Mouse (Mus musculus): ENCODE data around the gene Mrpl33. TPM values are rescaled to one million over a fixed set of nuclear protein-coding genes. Genes with fewer than 3 reads are reported as not detected.
A peak's percentile ranks its signal among the peaks of the same experiment; 100 is the strongest.

Gene Mrpl33
- polyA plus RNA-seq, 1 experiment: 464 TPM

DNA sequence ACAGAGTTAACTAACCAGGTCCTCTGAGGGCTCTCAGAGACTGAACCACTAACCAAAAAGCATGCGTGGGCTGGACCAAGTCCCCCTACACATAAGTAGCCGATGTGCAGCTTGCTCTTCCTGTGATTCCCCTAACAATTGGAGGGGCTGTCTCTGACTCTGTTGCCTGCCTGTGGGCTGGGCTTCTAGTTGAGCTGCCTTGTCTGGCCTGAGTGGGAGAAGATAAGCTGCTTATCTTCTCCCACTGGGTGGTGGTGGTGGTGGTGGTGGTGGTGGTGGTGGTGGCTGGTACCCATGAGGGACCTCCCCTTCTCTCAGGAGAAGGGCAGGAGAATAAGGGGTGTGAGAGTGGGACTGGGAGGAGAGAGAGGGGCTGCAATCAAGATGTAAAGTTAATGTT lies 89.3 kb downstream of the Mrpl33 start:
- Histone ChIP-seq H3K4me3 (ENCODE audit: insufficient read depth, low read depth, low read length) (no peak overlapping the region), H3K4me1 (ENCODE audit: control insufficient read depth, insufficient read depth, insufficient read length, low read length) (no peaks in the 10 kb centered on the region), H3K27ac (replicated peaks; ENCODE audit: low read depth, low read length) (no peak overlapping the region)

DNA sequence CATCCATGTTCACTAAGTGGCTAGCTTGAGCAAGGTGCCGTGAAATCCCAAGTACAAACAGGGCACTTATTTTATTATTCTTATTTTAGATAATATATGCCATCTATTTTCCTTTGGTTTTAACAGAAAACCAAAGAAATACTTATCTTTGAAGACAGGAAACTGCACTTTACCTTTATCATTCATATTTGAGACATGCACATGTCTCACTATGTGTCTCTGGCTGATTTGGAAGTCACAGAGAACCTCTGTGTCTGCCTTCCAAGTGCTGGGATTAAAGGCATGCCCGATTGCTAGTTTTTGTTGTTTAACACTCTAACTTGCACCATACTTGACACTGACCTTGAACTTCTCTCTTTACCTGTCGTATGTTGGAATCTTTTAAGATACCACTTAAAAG lies 91.2 kb downstream of the Mrpl33 start:
- no peak overlapping the region for H3K4me3 ChIP-seq (ENCODE audit: insufficient read depth, low read depth, low read length)
- no peaks in the 10 kb centered on the region for H3K4me1 ChIP-seq (ENCODE audit: control insufficient read depth, insufficient read depth, insufficient read length, low read length)
- H3K27ac ChIP-seq (replicated peaks; ENCODE audit: low read depth, low read length): no peak overlapping the region

DNA sequence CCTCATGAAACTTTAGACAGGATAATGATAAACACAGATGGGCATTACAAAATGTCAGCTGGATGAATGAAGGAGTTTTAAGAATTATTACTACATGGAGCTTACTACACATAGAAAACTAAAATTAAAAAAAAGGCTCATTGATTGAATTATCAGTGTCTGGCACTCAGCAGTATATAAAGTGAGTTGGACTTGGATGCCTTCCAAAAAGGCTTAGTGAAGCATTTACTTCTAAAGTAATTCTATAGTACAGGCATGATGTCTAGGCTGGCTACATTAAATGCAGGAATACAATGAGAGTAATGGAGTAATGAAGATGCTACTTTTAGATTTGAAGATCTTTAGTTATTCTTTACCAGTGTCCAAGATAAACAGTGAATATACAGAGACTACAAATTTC lies 96.5 kb downstream of the Mrpl33 start:
- Histone ChIP-seq H3K27ac (replicated peaks; ENCODE audit: low read depth, low read length) (no peak overlapping the region), H3K4me1 (ENCODE audit: control insufficient read depth, insufficient read depth, insufficient read length, low read length) (no peaks in the 10 kb centered on the region), H3K4me3 (ENCODE audit: insufficient read depth, low read depth, low read length) (no peak overlapping the region)

DNA sequence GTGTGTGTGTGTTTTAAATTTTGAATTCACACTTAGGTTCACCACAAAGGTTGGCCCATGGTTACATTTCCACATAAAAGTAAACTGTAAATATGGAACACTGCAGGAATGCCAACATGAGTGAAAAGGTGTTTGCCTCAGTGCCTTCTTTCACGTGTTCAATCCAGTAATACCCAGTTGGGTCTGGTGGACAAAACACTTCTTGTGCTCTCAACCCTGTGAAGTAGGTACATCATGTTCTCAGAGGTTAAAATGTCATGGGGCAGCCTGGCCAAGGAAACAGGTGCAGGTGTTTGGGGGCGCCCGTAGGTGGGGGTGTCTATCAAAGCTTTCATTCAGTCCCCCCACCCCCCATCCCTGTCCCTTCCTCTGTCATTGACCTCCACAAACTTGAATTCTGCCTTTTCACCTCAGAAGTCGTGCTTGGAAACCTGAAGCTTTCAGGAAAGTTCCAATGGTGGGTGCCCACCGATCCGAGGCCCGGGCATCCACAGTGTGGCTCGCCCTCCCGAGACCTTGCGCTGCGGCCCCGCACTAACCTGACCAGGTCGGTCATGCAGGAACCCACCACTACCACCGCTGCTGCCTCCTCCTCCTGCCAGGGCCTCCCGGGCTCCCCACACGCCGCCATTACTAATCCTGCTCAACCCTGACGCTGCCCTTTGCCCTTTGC lies 100.4 kb downstream of the Mrpl33 start, which contains the start of gene Rbks:
Gene Rbks, minus strand, starts transcription at position 657 of the 673 bp plus-strand sequence.
- no peaks in the 10 kb centered on the region for H3K4me1 ChIP-seq (ENCODE audit: control insufficient read depth, insufficient read depth, insufficient read length, low read length)
- H3K27ac ChIP-seq (replicated peaks; ENCODE audit: low read depth, low read length): peak within 1 kb of the TSS; percentile 99
- peak within 1 kb of the TSS; percentile 95 for H3K4me3 ChIP-seq (ENCODE audit: insufficient read depth, low read depth, low read length)

DNA sequence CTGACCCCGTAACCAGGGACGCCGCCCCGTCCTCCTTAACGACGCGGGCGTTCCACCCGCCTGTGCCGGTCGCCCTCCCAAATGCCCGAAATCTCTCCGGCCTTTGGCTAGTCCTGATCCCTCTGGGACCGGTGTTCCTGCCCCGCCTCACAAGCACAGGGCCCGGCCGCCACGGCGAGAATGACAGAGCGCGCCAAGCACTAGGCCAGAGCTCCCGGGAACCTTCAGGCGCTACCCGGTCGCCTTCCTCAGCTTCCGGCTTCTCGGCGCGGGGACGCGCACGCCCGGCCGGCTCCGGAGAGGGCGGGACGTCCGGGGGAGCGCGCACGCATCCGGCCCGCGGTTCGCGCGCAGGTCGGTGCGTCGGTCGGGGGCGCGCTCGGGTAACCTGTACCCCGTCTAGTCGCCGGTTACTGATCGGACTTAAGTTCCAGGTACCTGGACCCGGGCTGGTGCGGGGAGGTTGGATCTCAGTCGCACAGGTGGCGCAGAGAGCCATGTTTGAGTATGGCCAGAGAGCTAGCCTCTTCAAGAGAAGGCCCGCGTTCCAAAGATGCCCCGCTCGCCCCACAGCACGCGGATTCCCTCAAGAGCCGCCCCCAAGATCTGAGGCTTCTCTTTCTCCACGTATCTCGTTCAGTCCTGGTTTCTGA lies 101.0 kb downstream of the Mrpl33 start, which contains the start of gene Babam2:
Gene Babam2, plus strand, starts transcription at position 41 of the 653 bp plus-strand sequence.
- peak within 1 kb of the TSS; percentile 99 for H3K27ac ChIP-seq (replicated peaks; ENCODE audit: low read depth, low read length)

DNA sequence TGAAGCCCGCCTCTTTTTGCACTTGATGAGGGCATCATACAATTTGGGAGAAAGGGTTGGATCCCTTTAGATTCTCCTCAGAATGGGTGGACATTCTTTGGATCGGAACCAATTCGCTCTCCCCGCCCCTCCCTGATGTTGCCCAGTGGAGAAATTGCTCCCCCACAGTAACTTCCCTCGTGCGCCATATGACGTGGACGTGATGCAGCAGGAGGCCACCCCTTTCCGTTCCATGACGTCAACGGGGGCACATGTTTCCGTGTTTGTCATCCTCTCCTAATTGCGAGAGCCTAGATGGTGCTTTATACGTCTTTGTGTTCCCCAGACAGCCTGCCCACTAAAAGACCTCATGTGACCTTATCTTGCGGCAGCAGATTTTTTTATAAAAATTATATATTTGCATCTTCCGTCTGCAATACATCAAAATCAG lies 101.6 kb downstream of the Mrpl33 start:
- peak overlapping the region; percentile 99 for H3K27ac ChIP-seq (replicated peaks; ENCODE audit: low read depth, low read length)
- no peaks in the 10 kb centered on the region for H3K4me1 ChIP-seq (ENCODE audit: control insufficient read depth, insufficient read depth, insufficient read length, low read length)
- H3K4me3 ChIP-seq (ENCODE audit: insufficient read depth, low read depth, low read length): peak overlapping the region; percentile 95

More for the DNA sequence above, 101.0 kb downstream of the Mrpl33 start, which contains the start of gene Babam2:
- Histone ChIP-seq H3K4me1 (ENCODE audit: control insufficient read depth, insufficient read depth, insufficient read length, low read length) (no peaks in the 10 kb centered on the region), H3K4me3 (ENCODE audit: insufficient read depth, low read depth, low read length) (peak within 1 kb of the TSS; percentile 95)

DNA sequence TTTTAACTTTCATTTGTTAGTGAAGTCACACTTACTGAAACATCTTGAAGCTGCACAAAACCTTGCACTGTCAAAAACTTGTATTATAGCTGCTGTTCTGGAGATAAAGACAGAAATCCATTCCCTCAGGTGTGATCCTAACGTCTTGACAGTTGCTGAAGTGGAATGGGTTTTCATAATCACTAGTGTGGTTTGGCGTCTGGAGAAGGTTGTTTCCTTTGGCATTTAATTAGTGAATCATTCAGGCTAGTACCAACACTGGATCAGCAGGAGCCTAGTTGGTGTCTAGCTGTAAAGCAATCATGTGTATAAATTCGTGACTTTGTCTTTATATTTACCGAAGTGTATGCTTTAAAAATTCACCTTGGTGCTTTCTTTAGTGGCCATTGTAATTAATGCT lies 102.2 kb downstream of the Mrpl33 start:
- Histone ChIP-seq H3K4me3 (ENCODE audit: insufficient read depth, low read depth, low read length) (no peak overlapping the region), H3K27ac (replicated peaks; ENCODE audit: low read depth, low read length) (peak overlapping the region; percentile 81), H3K4me1 (ENCODE audit: control insufficient read depth, insufficient read depth, insufficient read length, low read length) (no peaks in the 10 kb centered on the region)

DNA sequence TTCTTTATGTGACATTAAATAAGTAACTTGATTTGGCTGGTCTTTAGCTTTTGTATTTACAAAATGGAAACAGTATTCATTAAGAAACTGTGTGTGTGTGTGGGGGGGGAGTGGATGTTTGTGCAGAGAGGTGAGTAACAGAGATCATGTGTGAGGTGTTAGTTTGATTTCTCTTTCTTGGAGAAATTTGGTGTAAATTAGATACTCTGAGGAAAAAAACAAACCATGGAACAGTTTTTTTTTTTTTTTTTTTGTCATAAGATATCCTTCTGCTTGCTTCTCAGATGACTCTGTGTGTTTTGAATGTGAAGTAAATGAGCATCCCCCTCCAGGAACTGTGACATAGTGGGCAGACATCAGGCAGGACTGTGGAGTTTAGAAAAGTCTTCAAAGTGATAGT lies 102.7 kb downstream of the Mrpl33 start:
- no peaks in the 10 kb centered on the region for H3K4me1 ChIP-seq (ENCODE audit: control insufficient read depth, insufficient read depth, insufficient read length, low read length)
- no peak overlapping the region for H3K27ac ChIP-seq (replicated peaks; ENCODE audit: low read depth, low read length)
- no peak overlapping the region for H3K4me3 ChIP-seq (ENCODE audit: insufficient read depth, low read depth, low read length)

DNA sequence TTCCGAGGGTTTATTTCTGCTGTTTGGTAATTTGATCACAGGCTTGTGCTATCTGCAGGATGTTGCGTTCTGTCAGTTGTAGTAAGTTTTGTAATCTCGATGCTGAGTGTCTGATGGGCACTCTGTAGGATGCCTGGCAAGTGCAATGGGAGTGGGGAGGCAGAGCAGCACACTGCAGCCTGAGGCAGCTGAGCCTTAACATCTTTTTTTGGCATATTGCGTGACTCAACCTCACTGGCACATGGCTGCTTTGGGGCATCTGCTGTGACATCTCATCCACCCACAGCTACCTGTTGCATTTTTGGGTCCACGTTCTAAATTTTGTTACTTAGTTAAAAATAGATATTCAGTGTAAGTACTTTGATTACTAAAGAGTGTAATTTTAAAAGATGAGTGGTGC lies 108.2 kb downstream of the Mrpl33 start:
- Histone ChIP-seq H3K27ac (replicated peaks; ENCODE audit: low read depth, low read length) (no peak overlapping the region), H3K4me1 (ENCODE audit: control insufficient read depth, insufficient read depth, insufficient read length, low read length) (no peaks in the 10 kb centered on the region), H3K4me3 (ENCODE audit: insufficient read depth, low read depth, low read length) (no peak overlapping the region)

DNA sequence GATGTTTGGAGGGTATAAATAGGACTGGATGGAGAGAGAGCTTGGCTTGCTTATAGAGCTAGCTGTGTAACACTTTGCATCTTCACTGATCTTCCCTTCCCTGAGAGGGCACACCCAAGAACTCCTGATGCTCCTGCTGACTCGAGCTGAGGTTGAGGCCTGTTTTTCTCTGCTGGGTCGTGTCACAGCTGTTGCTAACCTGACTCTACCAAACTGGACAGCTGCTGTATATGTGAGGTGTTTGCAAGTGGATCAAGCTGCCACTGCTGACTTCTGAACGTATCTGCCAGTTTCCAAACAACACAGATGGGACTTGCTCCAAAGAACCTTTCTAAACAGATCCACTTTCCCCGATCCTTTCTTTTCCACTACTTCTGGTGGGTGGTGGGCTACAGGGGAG lies 110.1 kb downstream of the Mrpl33 start:
- Histone ChIP-seq H3K27ac (replicated peaks; ENCODE audit: low read depth, low read length) (no peak overlapping the region), H3K4me3 (ENCODE audit: insufficient read depth, low read depth, low read length) (no peak overlapping the region), H3K4me1 (ENCODE audit: control insufficient read depth, insufficient read depth, insufficient read length, low read length) (no peaks in the 10 kb centered on the region)

DNA sequence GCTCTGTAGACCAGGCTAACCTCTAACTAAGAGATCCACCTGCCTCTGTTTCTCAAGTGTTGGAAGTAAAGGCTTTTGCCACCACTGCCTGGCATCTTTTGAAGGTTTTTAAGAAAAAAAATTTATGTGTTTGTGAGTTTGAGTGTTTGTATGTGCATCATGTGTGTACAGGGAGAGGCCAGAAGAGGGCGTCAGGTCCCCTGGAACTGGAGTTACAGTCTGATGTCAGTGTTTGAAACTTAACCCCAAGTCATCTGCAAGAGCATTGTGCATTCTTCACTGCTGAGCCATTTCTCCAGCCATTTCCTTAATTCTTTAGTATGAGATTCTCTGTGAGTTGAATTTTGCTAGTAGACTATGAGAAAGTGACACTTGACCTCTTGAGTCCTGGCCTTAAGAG lies 112.7 kb downstream of the Mrpl33 start:
- H3K4me1 ChIP-seq (ENCODE audit: control insufficient read depth, insufficient read depth, insufficient read length, low read length): 0 out of 2 replicates have a peak, but pooled peaks cover 3% of the 10 kb centered on the region
- H3K27ac ChIP-seq (replicated peaks; ENCODE audit: low read depth, low read length): no peak overlapping the region

DNA sequence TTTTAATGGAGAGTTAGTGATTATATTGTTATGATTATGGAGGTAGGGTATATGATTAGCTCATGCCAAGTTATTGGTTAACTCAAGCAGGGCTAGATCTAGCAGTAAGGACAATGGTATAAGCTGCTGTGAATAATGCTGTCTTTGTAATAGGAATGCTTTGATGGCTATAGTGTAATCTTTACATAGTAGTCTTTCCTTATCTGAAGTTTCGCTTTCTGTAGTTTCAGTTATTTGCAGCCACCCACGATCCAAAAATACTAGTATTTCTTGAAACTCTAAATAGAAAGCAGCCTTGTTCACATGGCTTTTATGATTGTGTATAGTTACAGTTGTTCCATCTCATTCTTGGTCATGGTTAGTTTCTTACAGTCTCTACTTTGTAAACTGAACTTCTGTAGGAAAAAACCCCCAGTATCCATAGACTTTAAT lies 116.6 kb downstream of the Mrpl33 start:
- Histone ChIP-seq H3K4me1 (ENCODE audit: control insufficient read depth, insufficient read depth, insufficient read length, low read length) (0 out of 2 replicates have a peak, but pooled peaks cover 3% of the 10 kb centered on the region), H3K4me3 (ENCODE audit: insufficient read depth, low read depth, low read length) (no peak overlapping the region), H3K27ac (replicated peaks; ENCODE audit: low read depth, low read length) (no peak overlapping the region)

More for the DNA sequence above, 112.7 kb downstream of the Mrpl33 start:
- no peak overlapping the region for H3K4me3 ChIP-seq (ENCODE audit: insufficient read depth, low read depth, low read length)

DNA sequence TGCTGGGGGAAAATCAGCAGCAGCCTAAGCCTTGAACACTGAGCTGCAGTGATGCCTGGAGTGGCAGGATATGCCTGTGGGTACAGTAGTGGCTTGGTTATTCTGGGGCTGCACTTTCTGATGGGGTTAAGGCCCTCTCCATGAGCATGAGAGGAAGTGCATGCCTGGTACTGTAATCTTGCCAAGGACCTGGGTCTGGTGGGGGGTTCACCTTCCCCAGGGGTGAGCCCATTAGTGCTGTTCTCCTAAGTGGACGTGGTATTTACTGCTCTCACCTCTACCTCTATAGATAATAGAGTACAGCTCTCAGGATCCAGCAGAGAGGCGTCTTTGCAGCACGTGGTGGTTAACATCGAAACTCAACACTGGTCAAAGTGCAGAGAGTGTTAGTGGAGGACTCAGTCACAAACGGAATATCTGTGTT lies 117.1 kb downstream of the Mrpl33 start:
- H3K4me3 ChIP-seq (ENCODE audit: insufficient read depth, low read depth, low read length): no peak overlapping the region
- H3K27ac ChIP-seq (replicated peaks; ENCODE audit: low read depth, low read length): no peak overlapping the region

More for the DNA sequence above, 117.1 kb downstream of the Mrpl33 start:
- 0 out of 2 replicates have a peak, but pooled peaks cover 3% of the 10 kb centered on the region for H3K4me1 ChIP-seq (ENCODE audit: control insufficient read depth, insufficient read depth, insufficient read length, low read length)

All from brown adipose tissue, adult 24 weeks (tissue).